Mouse (Mus musculus) kidney, embryonic 14.5 days (tissue): ENCODE data around the gene Gpr84. TPM values are rescaled to one million over a fixed set of nuclear protein-coding genes. Genes with fewer than 3 reads are reported as not detected.

ENCODE experiments used
- microRNA counts: library from miRNA; unstranded; fragments of <30 nt; microRNA quantifications from one replicate; lab custom pipeline; 2017
- microRNA-seq: library from miRNA; unstranded; fragments of <30 nt; microRNA quantifications from one replicate; pipeline ENCODE4, GENCODE M21; 2016
- polyA plus RNA-seq: library from polyadenylated mRNA; unstranded; fragments of >200 nt; fragmentation: Nextera tagmentation; extraction: Ambion mirVana; gene quantifications from 2 replicates; pipeline ENCODE4 v1.2.1, GENCODE M21; 2014

Gene Gpr84
- polyA plus RNA-seq, 1 experiment from 2014 or later = 0.69 TPM

MicroRNAs within 50 kb of the gene (microRNA counts, 519-probe panel; counts per million panel counts)
- 6,406 counts per million, percentile 68 among the panel's probes with 10 or more counts for microRNA mmu-miR-148b (lab: Ali Mortazavi, UCI)

Small RNA genes within 50 kb of the gene (microRNA-seq; reads per million reads assigned to microRNA genes)
- gene Mir148b (353 reads per million, percentile 70 among the genes with 10 or more reads in this experiment), gene Mir6963 (not detected)

Other genes with a start within 250 kb of the Gpr84 start
- 11.5 and 19.5 TPM in 2 replicates for gene Smug1, start 143.5 kb downstream of the Gpr84 start, polyA plus RNA-seq
- gene Cbx5, start 70.8 kb downstream of the Gpr84 start, polyA plus RNA-seq = 146 and 161 TPM in 2 replicates
- 1,180 and 1,314 TPM in 2 replicates for gene Hnrnpa1, start 70.2 kb downstream of the Gpr84 start, polyA plus RNA-seq
- 3.1 and 3.9 TPM in 2 replicates for gene Nfe2, start 52.2 kb downstream of the Gpr84 start, polyA plus RNA-seq
- gene Copz1, start 37.9 kb downstream of the Gpr84 start, polyA plus RNA-seq = 290 and 322 TPM in 2 replicates
- 12.3 and 18.2 TPM in 2 replicates for gene Zfp385a, start 29.5 kb upstream of the Gpr84 start, polyA plus RNA-seq
- gene Itga5, start 56.2 kb upstream of the Gpr84 start, polyA plus RNA-seq = 19.6 and 37.4 TPM in 2 replicates
- gene Gtsf1, start 119.9 kb upstream of the Gpr84 start, polyA plus RNA-seq = not detected in 2 replicates
- not detected in 2 replicates for gene Gtsf2, start 137.9 kb upstream of the Gpr84 start, polyA plus RNA-seq
- 0.94 and 2.3 TPM in 2 replicates for gene Nckap1l, start 143.2 kb upstream of the Gpr84 start, polyA plus RNA-seq
- gene Pde1b, start 192.4 kb upstream of the Gpr84 start, polyA plus RNA-seq = 3.1 and 4.9 TPM in 2 replicates
- 19.2 and 21.2 TPM in 2 replicates for gene Ppp1r1a, start 227.4 kb upstream of the Gpr84 start, polyA plus RNA-seq